Mouse (Mus musculus): ENCODE data around the gene Slc6a17. TPM values are rescaled to one million over a fixed set of nuclear protein-coding genes. Genes with fewer than 3 reads are reported as not detected.

Gene Slc6a17
- total RNA-seq, 2 experiments from 2014 or later, result not detected

- no peak for ATAC-seq (replicated peaks; ENCODE audit: poor library complexity, severe bottlenecking)
Measured at GRCm38 (mm10) chr3:107420156-107420555, 97.7 kb downstream of the Slc6a17 start.

Other genes starting within 250 kb of the Slc6a17 start
- 125 and 167 TPM in 2 replicates for gene Lamtor5, start 239.2 kb downstream of the Slc6a17 start, total RNA-seq (2014; fragmentation: Nextera tagmentation)
- gene Lamtor5, start 239.2 kb downstream of the Slc6a17 start, total RNA-seq (2017), result 57.3 and 64.8 TPM in 2 replicates
- gene Slc16a4, start 226.8 kb downstream of the Slc6a17 start, total RNA-seq (2014; fragmentation: Nextera tagmentation), result not detected in 2 replicates
- gene Slc16a4, start 226.8 kb downstream of the Slc6a17 start, total RNA-seq (2017), result not detected in 2 replicates
- gene Rbm15, start 184.3 kb downstream of the Slc6a17 start, total RNA-seq (2014; fragmentation: Nextera tagmentation), result 46.9 and 51.3 TPM in 2 replicates
- 28.4 and 32.1 TPM in 2 replicates for gene Rbm15, start 184.3 kb downstream of the Slc6a17 start, total RNA-seq (2017)
- gene Kcnc4, start 58.5 kb downstream of the Slc6a17 start, total RNA-seq (2014; fragmentation: Nextera tagmentation), result not detected in 2 replicates
- not detected in 2 replicates for gene Kcnc4, start 58.5 kb downstream of the Slc6a17 start, total RNA-seq (2017)
- not detected in 2 replicates for gene Ubl4b, start 37.1 kb upstream of the Slc6a17 start, total RNA-seq (2014; fragmentation: Nextera tagmentation)
- gene Ubl4b, start 37.1 kb upstream of the Slc6a17 start, total RNA-seq (2017), result not detected in 2 replicates
- gene Alx3, start 77.0 kb upstream of the Slc6a17 start, total RNA-seq (2014; fragmentation: Nextera tagmentation), result not detected in 2 replicates
- gene Alx3, start 77.0 kb upstream of the Slc6a17 start, total RNA-seq (2017), result not detected in 2 replicates
- not detected in 2 replicates for gene Gm10961, start 113.3 kb upstream of the Slc6a17 start, total RNA-seq (2014; fragmentation: Nextera tagmentation)
- not detected in 2 replicates for gene Gm10961, start 113.3 kb upstream of the Slc6a17 start, total RNA-seq (2017)
- gene Strip1, start 113.7 kb upstream of the Slc6a17 start, total RNA-seq (2014; fragmentation: Nextera tagmentation), result 18.6 and 20.1 TPM in 2 replicates
- 19.5 and 21.9 TPM in 2 replicates for gene Strip1, start 113.7 kb upstream of the Slc6a17 start, total RNA-seq (2017)
- gene Ahcyl1, start 178.5 kb upstream of the Slc6a17 start, total RNA-seq (2014; fragmentation: Nextera tagmentation), result 81.6 and 100 TPM in 2 replicates
- 67.8 and 68.2 TPM in 2 replicates for gene Ahcyl1, start 178.5 kb upstream of the Slc6a17 start, total RNA-seq (2017)
- gene Csf1, start 242.5 kb upstream of the Slc6a17 start, total RNA-seq (2014; fragmentation: Nextera tagmentation), result 6.4 and 7.2 TPM in 2 replicates
- 2.1 and 2.9 TPM in 2 replicates for gene Csf1, start 242.5 kb upstream of the Slc6a17 start, total RNA-seq (2017)

Data from granulocyte monocyte progenitor cell, adult 5-6 weeks (primary cell).